Mouse (Mus musculus): ENCODE results near the gene Sprr1a. TPM values are rescaled to one million over a fixed set of nuclear protein-coding genes. Genes with fewer than 3 reads are reported as not detected.
A peak's percentile ranks its signal among the peaks of the same experiment; 100 is the strongest.
"Not testable (repeated sequence)": the region's sequence is repeated elsewhere in the genome, so short reads cannot be mapped to it uniquely, and the experiment has no call there.

Sprr1a gene
- 32.6 and 48.8 TPM in 2 replicates for polyA plus RNA-seq (2012; rRNA removed)

DNA sequence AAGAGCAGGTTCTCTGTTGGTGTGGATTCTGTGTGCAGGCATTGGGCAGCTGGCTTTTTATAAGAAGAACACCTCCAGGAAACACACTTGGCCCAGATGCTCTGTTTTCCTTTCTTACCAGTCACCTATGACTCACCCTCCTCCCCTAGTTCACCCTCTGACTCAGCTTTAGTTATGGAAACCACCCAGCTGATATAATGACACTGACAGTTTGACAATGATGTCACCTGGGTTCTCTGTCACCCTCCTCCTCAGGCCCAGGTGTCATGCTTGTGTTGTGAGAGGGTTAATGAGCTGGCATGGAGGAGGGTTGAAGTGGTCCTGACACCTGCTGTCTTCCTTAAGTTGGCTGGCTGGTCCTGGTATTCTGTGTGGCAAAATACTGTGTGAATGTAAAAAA, at the start of gene Sprr1a:
Gene Sprr1a, minus strand, starts transcription at position 33 of the 400 bp plus-strand sequence.
- H3K4me3 ChIP-seq (ENCODE audit: insufficient read depth, low read depth, low read length): no peak within 1 kb of the TSS
- no peaks in the 10 kb centered on the region for H3K4me1 ChIP-seq (ENCODE audit: control insufficient read depth, insufficient read depth, low read length)
- H3K27ac ChIP-seq (ENCODE audit: insufficient read depth, low read depth, low read length): no peak within 1 kb of the TSS
- no peaks in the 10 kb centered on the region for H3K36me3 ChIP-seq (ENCODE audit: control insufficient read depth, insufficient read depth, low read length)
- TF ChIP-seq POLR2A (IDR thresholded peaks at IDR 0.05; ENCODE audit: low read depth, low read length) (no peak), CTCF (conservative IDR thresholded peaks at IDR 0.05; ENCODE audit: insufficient read depth, insufficient read length, low read depth, low read length) (no peak)
- H3K27me3 ChIP-seq (replicated peaks; ENCODE audit: control insufficient read depth, insufficient read depth, low read length): no peaks in the 10 kb centered on the region
- no peak for DNase-seq

DNA sequence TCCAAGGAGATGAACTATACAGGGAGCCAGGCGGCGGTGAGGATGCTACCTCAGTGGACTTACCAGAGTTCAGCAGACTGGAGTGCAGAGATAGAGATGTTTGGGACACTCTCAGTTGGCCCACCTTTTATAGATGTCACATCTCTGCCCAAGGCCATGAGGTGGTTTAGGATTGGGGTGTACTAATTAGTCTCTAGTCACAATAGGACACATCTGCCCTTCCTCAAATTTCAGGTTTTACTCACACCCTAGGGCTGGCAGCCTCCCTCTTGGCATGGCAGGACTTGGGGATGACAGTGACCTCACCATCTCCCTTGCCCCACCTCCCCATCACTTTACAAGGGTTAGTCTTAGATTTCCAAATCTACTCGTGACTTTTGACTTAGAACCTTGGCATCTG, 48.7 kb upstream of the Sprr1a start, which contains the start of gene 2310046K23Rik:
Gene 2310046K23Rik, minus strand, starts transcription at position 101 of the 400 bp plus-strand sequence.
- 81% methylated on average over 3 of the region's 3 CpGs for WGBS
- no peak for DNase-seq
- no peaks in the 10 kb centered on the region for H3K27me3 ChIP-seq (replicated peaks; ENCODE audit: control insufficient read depth, insufficient read depth, low read length)
- no peak within 1 kb of the TSS for H3K4me3 ChIP-seq (ENCODE audit: insufficient read depth, low read depth, low read length)
- TF ChIP-seq POLR2A (IDR thresholded peaks at IDR 0.05; ENCODE audit: low read depth, low read length) (no peak), CTCF (conservative IDR thresholded peaks at IDR 0.05; ENCODE audit: insufficient read depth, insufficient read length, low read depth, low read length) (no peak)
- no peaks in the 10 kb centered on the region for H3K36me3 ChIP-seq (ENCODE audit: control insufficient read depth, insufficient read depth, low read length)
- no peak within 1 kb of the TSS for H3K27ac ChIP-seq (ENCODE audit: insufficient read depth, low read depth, low read length)
- H3K4me1 ChIP-seq (ENCODE audit: control insufficient read depth, insufficient read depth, low read length): no peaks in the 10 kb centered on the region

DNA sequence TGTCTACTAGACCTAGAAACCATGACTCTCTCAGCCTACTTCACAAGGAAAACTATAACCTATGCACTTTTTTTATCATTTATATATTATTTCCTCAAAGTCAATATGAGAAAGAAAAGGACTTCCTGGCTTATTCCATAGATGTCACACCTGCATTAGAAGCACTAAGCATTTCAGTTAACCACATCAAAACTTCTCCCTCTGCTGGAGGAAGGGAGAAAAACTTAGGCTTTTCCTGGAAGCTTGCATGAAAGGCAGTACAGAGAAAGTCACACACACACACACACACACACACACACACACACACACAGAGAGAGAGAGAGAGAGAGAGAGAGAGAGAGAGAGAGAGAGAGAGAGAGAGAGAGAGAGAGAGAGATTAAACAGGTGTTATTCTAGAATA, 26.6 kb upstream of the Sprr1a start:
- no peak overlapping the region for H3K27ac ChIP-seq (ENCODE audit: insufficient read depth, low read depth, low read length)
- no peaks in the 10 kb centered on the region for H3K27me3 ChIP-seq (replicated peaks; ENCODE audit: control insufficient read depth, insufficient read depth, low read length)
- H3K4me3 ChIP-seq (ENCODE audit: insufficient read depth, low read depth, low read length): no peak overlapping the region
- no peaks in the 10 kb centered on the region for H3K4me1 ChIP-seq (ENCODE audit: control insufficient read depth, insufficient read depth, low read length)
- TF ChIP-seq CTCF (conservative IDR thresholded peaks at IDR 0.05; ENCODE audit: insufficient read depth, insufficient read length, low read depth, low read length) (no peak), POLR2A (IDR thresholded peaks at IDR 0.05; ENCODE audit: low read depth, low read length) (no peak)
- no peaks in the 10 kb centered on the region for H3K36me3 ChIP-seq (ENCODE audit: control insufficient read depth, insufficient read depth, low read length)
- DNase-seq: peak; percentile 52

DNA sequence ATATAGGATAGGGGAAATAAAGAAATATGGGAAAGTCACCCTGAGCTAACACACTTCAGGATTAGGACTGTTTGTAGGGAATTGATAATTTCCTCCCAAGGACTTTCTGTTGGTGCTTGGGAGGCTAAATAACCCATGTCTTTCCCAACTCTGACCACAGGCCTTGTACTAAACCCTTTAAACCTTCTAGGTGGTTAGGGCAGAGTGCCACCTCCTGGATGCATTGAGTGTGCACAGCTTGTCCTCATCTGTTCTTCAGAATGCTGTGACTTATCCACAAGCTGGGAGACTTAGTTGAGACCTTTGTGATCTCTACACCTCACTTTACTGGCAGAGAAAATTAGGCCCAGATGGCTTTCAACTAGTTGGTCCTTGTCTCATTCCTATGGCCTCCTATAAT, 25.1 kb upstream of the Sprr1a start:
- H3K27me3 ChIP-seq (replicated peaks; ENCODE audit: control insufficient read depth, insufficient read depth, low read length): no peaks in the 10 kb centered on the region
- H3K36me3 ChIP-seq (ENCODE audit: control insufficient read depth, insufficient read depth, low read length): no peaks in the 10 kb centered on the region
- peak; percentile 46 for DNase-seq
- no peak overlapping the region for H3K4me3 ChIP-seq (ENCODE audit: insufficient read depth, low read depth, low read length)
- no peaks in the 10 kb centered on the region for H3K4me1 ChIP-seq (ENCODE audit: control insufficient read depth, insufficient read depth, low read length)
- TF ChIP-seq POLR2A (IDR thresholded peaks at IDR 0.05; ENCODE audit: low read depth, low read length) (no peak), CTCF (conservative IDR thresholded peaks at IDR 0.05; ENCODE audit: insufficient read depth, insufficient read length, low read depth, low read length) (peak; percentile 68)
- H3K27ac ChIP-seq (ENCODE audit: insufficient read depth, low read depth, low read length): no peak overlapping the region

DNA sequence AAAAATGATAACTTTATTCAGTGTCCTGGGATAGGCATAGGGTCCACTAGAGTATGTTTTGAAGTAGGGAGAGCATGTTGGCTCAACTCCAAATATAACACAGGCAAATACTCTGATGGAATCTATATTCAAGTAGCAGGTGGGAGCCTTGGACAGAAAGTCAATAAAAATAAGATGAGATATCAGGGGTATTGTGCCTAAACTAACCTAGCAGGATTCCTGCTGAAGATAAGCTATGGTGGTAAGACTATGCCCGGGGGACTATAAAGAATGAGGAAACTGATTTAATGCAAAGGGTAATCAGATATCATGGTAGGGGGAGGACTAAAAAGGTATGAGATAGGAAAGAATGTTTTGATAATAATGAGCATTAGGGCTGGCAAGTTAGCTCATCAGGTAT, 22.5 kb upstream of the Sprr1a start:
- DNase-seq: no peak
- TF ChIP-seq CTCF (conservative IDR thresholded peaks at IDR 0.05; ENCODE audit: insufficient read depth, insufficient read length, low read depth, low read length) (no peak), POLR2A (IDR thresholded peaks at IDR 0.05; ENCODE audit: low read depth, low read length) (no peak)
- Histone ChIP-seq H3K27me3 (replicated peaks; ENCODE audit: control insufficient read depth, insufficient read depth, low read length) (no peaks in the 10 kb centered on the region), H3K36me3 (ENCODE audit: control insufficient read depth, insufficient read depth, low read length) (no peaks in the 10 kb centered on the region), H3K27ac (ENCODE audit: insufficient read depth, low read depth, low read length) (no peak overlapping the region), H3K4me3 (ENCODE audit: insufficient read depth, low read depth, low read length) (no peak overlapping the region), H3K4me1 (ENCODE audit: control insufficient read depth, insufficient read depth, low read length) (no peaks in the 10 kb centered on the region)
- 82% methylated on average over 1 of the region's 1 CpGs for WGBS

DNA sequence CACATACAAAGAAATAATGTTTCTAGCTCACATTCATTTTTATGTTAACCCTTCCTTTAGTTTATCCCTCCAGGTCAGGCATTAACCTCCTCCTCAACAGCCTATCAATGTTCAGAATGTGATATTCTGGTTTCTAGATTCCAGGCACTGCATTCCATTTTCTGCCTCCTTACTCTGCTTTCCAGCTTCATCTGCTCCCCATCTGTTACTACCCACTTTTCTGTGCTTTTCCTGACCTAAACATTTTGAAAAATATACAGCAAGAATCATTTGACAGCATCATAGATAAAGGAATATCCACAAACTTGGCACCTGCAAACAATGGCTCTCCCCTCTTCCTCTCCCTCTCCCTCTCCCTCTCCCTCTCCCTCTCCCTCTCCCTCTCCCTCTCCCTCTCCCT, 17.8 kb upstream of the Sprr1a start:
- Histone ChIP-seq H3K4me1 (ENCODE audit: control insufficient read depth, insufficient read depth, low read length) (no peaks in the 10 kb centered on the region), H3K27me3 (replicated peaks; ENCODE audit: control insufficient read depth, insufficient read depth, low read length) (no peaks in the 10 kb centered on the region), H3K4me3 (ENCODE audit: insufficient read depth, low read depth, low read length) (no peak overlapping the region), H3K27ac (ENCODE audit: insufficient read depth, low read depth, low read length) (no peak overlapping the region), H3K36me3 (ENCODE audit: control insufficient read depth, insufficient read depth, low read length) (no peaks in the 10 kb centered on the region)
- TF ChIP-seq CTCF (conservative IDR thresholded peaks at IDR 0.05; ENCODE audit: insufficient read depth, insufficient read length, low read depth, low read length) (no peak), POLR2A (IDR thresholded peaks at IDR 0.05; ENCODE audit: low read depth, low read length) (no peak)
- DNase-seq: no peak

DNA sequence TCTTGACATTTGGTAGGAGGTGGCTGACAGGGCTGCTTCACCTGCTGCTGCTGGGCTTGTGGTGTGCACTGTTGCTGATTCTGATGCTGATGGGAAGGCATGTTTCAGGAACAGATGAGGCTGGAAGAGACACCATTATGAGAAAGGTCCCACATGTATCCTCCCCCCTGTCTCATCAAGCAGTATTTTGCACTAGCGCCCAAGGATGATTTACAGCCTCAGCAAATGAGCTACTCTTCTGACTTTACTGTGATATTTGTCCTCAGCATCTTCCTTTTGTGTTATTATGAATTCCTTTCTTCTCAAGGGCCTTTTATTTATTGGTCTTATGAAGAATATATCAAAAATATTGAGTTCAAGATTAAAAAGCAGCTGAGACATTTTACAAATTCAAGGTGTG, 14.7 kb upstream of the Sprr1a start, which contains the start of gene Sprr4:
Gene Sprr4, minus strand, starts transcription at position 101 of the 400 bp plus-strand sequence.
- 71% methylated on average over 1 of the region's 1 CpGs for WGBS
- Histone ChIP-seq H3K4me3 (ENCODE audit: insufficient read depth, low read depth, low read length) (no peak within 1 kb of the TSS), H3K36me3 (ENCODE audit: control insufficient read depth, insufficient read depth, low read length) (no peaks in the 10 kb centered on the region), H3K4me1 (ENCODE audit: control insufficient read depth, insufficient read depth, low read length) (no peaks in the 10 kb centered on the region), H3K27me3 (replicated peaks; ENCODE audit: control insufficient read depth, insufficient read depth, low read length) (no peaks in the 10 kb centered on the region), H3K27ac (ENCODE audit: insufficient read depth, low read depth, low read length) (no peak within 1 kb of the TSS)
- no peak for TF ChIP-seq CTCF (conservative IDR thresholded peaks at IDR 0.05; ENCODE audit: insufficient read depth, insufficient read length, low read depth, low read length)
- TF ChIP-seq POLR2A (IDR thresholded peaks at IDR 0.05; ENCODE audit: low read depth, low read length): no peak
- no peak for DNase-seq

DNA sequence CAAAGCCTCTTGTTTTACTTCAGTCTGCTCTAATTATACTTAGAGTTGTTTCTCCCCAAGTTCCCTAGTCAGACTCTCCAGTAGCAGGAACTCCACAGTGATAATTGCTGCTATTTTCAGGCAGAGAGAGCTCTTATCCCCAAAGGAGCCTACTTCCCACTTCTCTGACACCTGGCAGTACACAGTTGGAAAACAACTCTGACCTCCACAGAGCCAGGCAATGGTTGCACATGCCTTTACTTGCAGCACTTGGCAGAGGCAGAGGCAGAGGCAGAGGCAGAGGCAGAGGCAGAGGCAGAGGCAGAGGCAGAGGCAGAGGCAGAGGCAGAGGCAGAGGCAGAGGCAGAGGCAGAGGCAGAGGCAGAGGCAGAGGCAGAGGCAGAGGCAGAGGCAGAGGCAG, 4.6 kb upstream of the Sprr1a start:
- DNase-seq; H3K27me3 ChIP-seq (replicated peaks; ENCODE audit: control insufficient read depth, insufficient read depth, low read length); H3K4me1 ChIP-seq (ENCODE audit: control insufficient read depth, insufficient read depth, low read length); H3K36me3 ChIP-seq (ENCODE audit: control insufficient read depth, insufficient read depth, low read length); H3K27ac ChIP-seq (ENCODE audit: insufficient read depth, low read depth, low read length); H3K4me3 ChIP-seq (ENCODE audit: insufficient read depth, low read depth, low read length): not testable (repeated sequence)
